Mouse (Mus musculus) E14TG2a.4 (cell line): ENCODE results near the gene Als2cl.
A peak's percentile ranks its signal among the peaks of the same experiment; 100 is the strongest.

ENCODE experiments used
- H3K27me3 ChIP-seq: 2 replicates; pipeline ENCODE4 v1.6.1; 2014; ENCODE audit warnings: low read length, control low read depth; ENCODE audit not compliant: insufficient read depth
- H3K36me3 ChIP-seq: 2 replicates; pipeline ENCODE4 v1.6.1; 2014; ENCODE audit warnings: low read length, control low read depth; ENCODE audit not compliant: insufficient read depth
- H3K4me1 ChIP-seq: replicated peaks from 2 replicates; pipeline ENCODE4 v1.6.1; 2014; ENCODE audit warnings: low read depth, low read length, control low read depth
- H3K4me3 ChIP-seq: replicated peaks from 2 replicates; pipeline ENCODE4 v1.5.1; 2014; ENCODE audit warnings: mild to moderate bottlenecking, low read length
- H3K9me3 ChIP-seq: 2 replicates; pipeline ENCODE4 v1.6.1; 2014; ENCODE audit warnings: low read length, control low read depth
- CTCF ChIP-seq: conservative IDR thresholded peaks from 2 replicates; pipeline ENCODE4 v1.5.1; 2014; ENCODE audit warnings: low read length
- NANOG ChIP-seq: IDR thresholded peaks from 2 replicates; pipeline ENCODE4 v1.6.1; 2014; ENCODE audit warnings: borderline replicate concordance, low read length, mixed read lengths
- POU5F1 ChIP-seq: IDR thresholded peaks from 2 replicates; pipeline ENCODE4 v1.6.1; 2014; ENCODE audit warnings: low read length, borderline replicate concordance

Als2cl gene

GRCm38 (mm10) chr9:110901204-110901603 is 21.5 kb downstream of the Als2cl start:
- Histone ChIP-seq H3K4me1 (peaks cover 13% of the 10 kb centered on the region), H3K36me3 (peaks cover 25% of the 10 kb centered on the region), H3K4me3 (no peak overlapping the region), H3K27me3 (peaks cover 9% of the 10 kb centered on the region; the same call in 1 of the 2 replicates), H3K9me3 (peaks cover 4% of the 10 kb centered on the region; the same call in 1 of the 2 replicates)
- TF ChIP-seq NANOG: no peak
- TF ChIP-seq POU5F1: no peak
- no peak for TF ChIP-seq CTCF

GRCm38 (mm10) chr9:110902271-110902670 is 22.6 kb downstream of the Als2cl start:
- Histone ChIP-seq H3K4me1 (0 out of 2 replicates have a peak, but pooled peaks cover 6% of the 10 kb centered on the region), H3K9me3 (peaks cover 15% of the 10 kb centered on the region), H3K4me3 (no peak overlapping the region), H3K36me3 (peaks cover 25% of the 10 kb centered on the region), H3K27me3 (peaks cover 9% of the 10 kb centered on the region; the same call in 1 of the 2 replicates)
- TF ChIP-seq POU5F1 (no peak), CTCF (no peak), NANOG (no peak)

GRCm38 (mm10) chr9:110907201-110907837 is 27.6 kb downstream of the Als2cl start:
- no peak overlapping the region for H3K4me3 ChIP-seq
- peaks cover 9% of the 10 kb centered on the region; the same call in 1 of the 2 replicates for H3K27me3 ChIP-seq
- 0 out of 2 replicates have a peak, but pooled peaks cover under 1% of the 10 kb centered on the region for H3K4me1 ChIP-seq
- no peaks in the 10 kb centered on the region for H3K36me3 ChIP-seq
- peaks cover 25% of the 10 kb centered on the region for H3K9me3 ChIP-seq
- no peak for TF ChIP-seq CTCF
- TF ChIP-seq POU5F1: no peak
- TF ChIP-seq NANOG: no peak

GRCm38 (mm10) chr9:110907838-110908630 is 28.4 kb downstream of the Als2cl start:
- H3K4me1 ChIP-seq: 0 out of 2 replicates have a peak, but pooled peaks cover 3% of the 10 kb centered on the region
- H3K9me3 ChIP-seq: peaks cover 25% of the 10 kb centered on the region
- peaks cover 9% of the 10 kb centered on the region; the same call in 1 of the 2 replicates for H3K27me3 ChIP-seq
- TF ChIP-seq POU5F1: no peak
- no peak for TF ChIP-seq CTCF
- TF ChIP-seq NANOG: no peak
- H3K4me3 ChIP-seq: no peak overlapping the region
- H3K36me3 ChIP-seq: no peaks in the 10 kb centered on the region

DNA sequence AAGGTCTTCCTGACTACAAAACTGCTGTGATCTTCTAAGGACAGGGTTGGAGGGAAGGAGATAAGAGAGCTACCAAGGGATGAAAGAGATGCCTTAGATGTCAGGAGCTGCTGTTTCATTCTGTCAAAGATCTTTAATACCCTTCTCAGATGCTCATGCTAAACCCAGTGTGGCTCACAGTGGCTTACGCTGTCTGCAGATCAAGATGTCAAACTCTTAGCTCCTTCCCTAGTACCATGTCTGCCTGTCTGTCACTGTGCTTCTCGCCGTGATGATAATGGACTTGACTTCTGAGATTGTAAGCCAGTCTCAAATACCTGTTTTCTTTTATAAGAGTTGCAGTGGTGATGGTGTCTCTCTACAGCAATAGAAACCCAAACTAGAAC is 29.0 kb downstream of the Als2cl start:
- Histone ChIP-seq H3K4me1 (0 out of 2 replicates have a peak, but pooled peaks cover 3% of the 10 kb centered on the region), H3K9me3 (peaks cover 25% of the 10 kb centered on the region), H3K27me3 (peaks cover 7% of the 10 kb centered on the region; the same call in 1 of the 2 replicates), H3K4me3 (no peak overlapping the region), H3K36me3 (no peaks in the 10 kb centered on the region)
- TF ChIP-seq CTCF (no peak), POU5F1 (no peak), NANOG (no peak)

GRCm38 (mm10) chr9:110909371-110909967 is 29.8 kb downstream of the Als2cl start:
- TF ChIP-seq POU5F1 (no peak), CTCF (no peak), NANOG (no peak)
- Histone ChIP-seq H3K36me3 (no peaks in the 10 kb centered on the region), H3K4me1 (peaks cover 4% of the 10 kb centered on the region), H3K4me3 (no peak overlapping the region), H3K9me3 (peaks cover 25% of the 10 kb centered on the region), H3K27me3 (0 out of 2 replicates have a peak, but pooled peaks cover 2% of the 10 kb centered on the region)

- Histone ChIP-seq H3K36me3 (no peaks in the 10 kb centered on the region), H3K4me3 (peak overlapping the region; percentile 45), H3K9me3 (no peaks in the 10 kb centered on the region), H3K4me1 (peaks cover 27% of the 10 kb centered on the region), H3K27me3 (peaks cover 16% of the 10 kb centered on the region)
- no peak for TF ChIP-seq CTCF
Measured at GRCm38 (mm10) chr9:110914631-110915236, 35.1 kb downstream of the Als2cl start.

- Histone ChIP-seq H3K4me1 (peaks cover 27% of the 10 kb centered on the region), H3K36me3 (no peaks in the 10 kb centered on the region), H3K27me3 (peaks cover 16% of the 10 kb centered on the region), H3K9me3 (no peaks in the 10 kb centered on the region), H3K4me3 (no peak overlapping the region)
- TF ChIP-seq NANOG (no peak), CTCF (no peak), POU5F1 (no peak)
Measured at GRCm38 (mm10) chr9:110915466-110915865, 35.8 kb downstream of the Als2cl start.
